Mouse (Mus musculus) liver, adult 2 months (tissue): ENCODE results near the gene Kif26b. TPM values are rescaled to one million over a fixed set of nuclear protein-coding genes. Genes with fewer than 3 reads are reported as not detected.

ENCODE experiments used
- DNase-seq: peaks from one replicate; pipeline ENCODE4 v3.0.0-alpha.2; 2011; ENCODE audit warnings: low read depth, low spot score; ENCODE audit errors: extremely low read depth
- H3K27ac ChIP-seq: fragments of 200-500 bp; replicated peaks from 2 replicates; pipeline ENCODE4 v1.5.1; 2012; ENCODE audit warnings: low read depth, mild to moderate bottlenecking, control low read depth, inconsistent platforms, low read length; ENCODE audit not compliant: insufficient read depth
- H3K27me3 ChIP-seq: fragments of 200-500 bp; 2 replicates; pipeline ENCODE4 v1.6.1; 2012; ENCODE audit warnings: mild to moderate bottlenecking, moderate library complexity, low read length, inconsistent platforms; ENCODE audit not compliant: control insufficient read depth, insufficient read depth
- H3K36me3 ChIP-seq: fragments of 200-500 bp; 2 replicates; pipeline ENCODE4 v1.6.1; 2012; ENCODE audit warnings: low read length, inconsistent platforms; ENCODE audit not compliant: control insufficient read depth, insufficient read depth
- H3K4me1 ChIP-seq: fragments of 200-500 bp; 2 replicates; pipeline ENCODE4 v1.6.1; 2011; ENCODE audit warnings: low read length; ENCODE audit not compliant: control insufficient read depth, insufficient read depth
- H3K4me3 ChIP-seq: fragments of 200-500 bp; 2 replicates; pipeline ENCODE4 v1.5.1; 2011; ENCODE audit warnings: low read depth, mild to moderate bottlenecking, control low read depth, low read length, moderate library complexity; ENCODE audit not compliant: insufficient read depth
- H3K79me2 ChIP-seq: fragments of 200-500 bp; 2 replicates; pipeline ENCODE4 v1.6.1; 2012; ENCODE audit warnings: inconsistent platforms, mild to moderate bottlenecking, low read length, moderate library complexity; ENCODE audit not compliant: control insufficient read depth, insufficient read depth
- H3K9ac ChIP-seq: fragments of 200-500 bp; 2 replicates; pipeline ENCODE4 v1.6.1; 2012; ENCODE audit warnings: low read depth, mild to moderate bottlenecking, control low read depth, inconsistent platforms, low read length
- CTCF ChIP-seq: fragments of 200-500 bp; IDR thresholded peaks from 2 replicates; pipeline ENCODE4 v1.5.1; 2011; ENCODE audit warnings: low read depth, low read length, control low read depth
- POLR2A ChIP-seq: fragments of 200-500 bp; IDR thresholded peaks from 2 replicates; pipeline ENCODE4 v1.6.1; 2011; ENCODE audit warnings: low read length, control low read depth; ENCODE audit not compliant: insufficient read depth; ENCODE audit errors: extremely low read depth
- WGBS: fragments of 180-500 bp; shearing (Covaris S2); methylation state at CpG from one replicate; pipeline ENCODE4 v1.1.7; 2018; 5-methylcytosine and 5-hydroxymethylcytosine counted together
- polyA plus RNA-seq: library from polyadenylated mRNA; depleted of rRNA; stranded (reverse); fragments of >200 nt; gene quantifications from 2 replicates; pipeline ENCODE4 v1.2.3, GENCODE M21; 2012; rRNA removed
- total RNA-seq: library from RNA; depleted of rRNA; stranded (reverse); fragments of >200 nt; gene quantifications from 2 replicates; pipeline ENCODE4 v1.2.3, GENCODE M21; 2014; rRNA removed

Gene Kif26b
- total and polyA plus RNA-seq, 2 experiments = 0.10 to 0.28 TPM

DNA sequence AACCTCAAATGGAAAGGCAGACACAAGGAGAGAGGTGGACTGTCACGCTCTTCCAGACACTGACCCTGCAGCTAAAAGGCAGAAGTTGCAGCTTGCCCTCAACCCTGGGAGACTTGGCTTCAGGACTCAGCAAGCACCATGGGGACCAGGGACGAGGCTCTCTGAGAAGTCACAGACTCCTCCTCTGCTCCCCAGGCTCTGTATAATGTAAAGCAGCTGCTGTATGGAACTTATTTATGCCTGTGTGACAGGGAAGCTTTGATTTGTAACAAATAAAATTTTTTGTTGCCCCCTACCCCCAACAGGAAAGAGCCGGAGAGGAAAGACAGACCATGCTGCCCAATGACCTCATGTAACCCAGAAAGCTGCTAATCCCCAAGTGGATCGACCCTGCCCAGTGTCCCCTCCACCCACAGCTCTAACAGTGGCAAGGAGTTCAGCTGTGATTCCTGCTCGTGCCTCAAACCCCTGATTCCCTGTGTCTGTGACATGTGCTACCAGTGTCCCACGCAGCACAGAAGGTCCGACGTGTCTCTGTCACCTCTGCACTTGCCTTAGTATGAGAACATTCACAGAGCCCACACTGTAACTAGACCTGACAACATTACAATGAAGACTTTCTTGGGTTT lies 449.8 kb downstream of the Kif26b start:
- H3K4me3 ChIP-seq = no peak overlapping the region
- no peaks in the 10 kb centered on the region for H3K36me3 ChIP-seq
- DNase-seq = no peak
- no peaks in the 10 kb centered on the region for H3K4me1 ChIP-seq
- H3K79me2 ChIP-seq = no peaks in the 10 kb centered on the region
- no peak for TF ChIP-seq POLR2A
- no peak for TF ChIP-seq CTCF
- no peaks in the 10 kb centered on the region for H3K27me3 ChIP-seq
- H3K9ac ChIP-seq = no peak overlapping the region
- H3K27ac ChIP-seq = no peak overlapping the region
- WGBS = 85% methylated on average over 8 of the region's 8 CpGs

DNA sequence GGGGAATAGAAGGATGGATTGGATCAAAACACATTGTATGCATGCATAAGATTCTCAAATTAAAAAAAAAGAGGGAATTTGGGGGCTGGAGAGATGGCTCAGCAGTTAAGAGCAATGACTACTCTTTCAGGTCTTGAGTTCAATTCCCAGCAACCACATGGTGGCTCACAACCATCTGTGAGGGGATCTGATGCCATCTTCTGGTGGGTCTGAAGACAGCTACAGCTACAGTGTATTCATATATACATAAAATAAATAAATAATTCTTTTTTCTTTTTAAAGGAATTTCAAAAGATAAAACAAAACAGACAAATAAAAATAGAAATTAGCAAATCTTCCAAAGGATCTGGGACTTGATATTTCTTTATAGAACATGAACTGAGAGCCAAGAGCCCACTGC lies 451.3 kb downstream of the Kif26b start:
- no peak overlapping the region for H3K4me3 ChIP-seq
- TF ChIP-seq POLR2A (no peak), CTCF (no peak)

DNA sequence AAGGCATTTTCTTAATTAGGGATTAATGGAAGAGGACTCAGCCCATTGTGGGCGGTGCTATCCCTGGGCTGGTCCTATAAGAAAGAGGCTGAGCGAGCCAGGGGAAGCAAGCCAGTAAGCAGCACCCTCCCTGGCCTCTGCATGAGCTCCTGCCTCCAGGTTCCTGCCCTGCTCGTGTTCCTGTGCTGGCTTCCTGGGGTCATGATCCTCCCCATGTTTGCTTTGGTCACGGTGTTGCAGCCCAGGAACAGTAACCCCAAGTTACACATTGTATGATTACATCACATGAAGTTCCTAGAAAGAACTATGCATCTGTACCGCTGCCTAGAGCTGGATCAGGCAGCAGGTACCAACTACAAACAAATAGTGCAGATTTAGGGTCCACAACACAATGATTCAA lies 452.7 kb downstream of the Kif26b start:
- 38% methylated on average over 5 of the region's 5 CpGs for WGBS
- DNase-seq = peak; percentile 86
- no peaks in the 10 kb centered on the region for H3K36me3 ChIP-seq
- H3K27me3 ChIP-seq = no peaks in the 10 kb centered on the region
- H3K27ac ChIP-seq = no peak overlapping the region
- no peaks in the 10 kb centered on the region for H3K79me2 ChIP-seq
- no peak overlapping the region for H3K4me3 ChIP-seq
- no peak for TF ChIP-seq POLR2A
- H3K9ac ChIP-seq = no peak overlapping the region
- H3K4me1 ChIP-seq = no peaks in the 10 kb centered on the region

More for the DNA sequence above, 451.3 kb downstream of the Kif26b start:
- H3K27me3 ChIP-seq = no peaks in the 10 kb centered on the region
- H3K79me2 ChIP-seq = no peaks in the 10 kb centered on the region
- no peaks in the 10 kb centered on the region for H3K36me3 ChIP-seq
- H3K27ac ChIP-seq = no peak overlapping the region
- H3K9ac ChIP-seq = no peak overlapping the region
- DNase-seq = no peak
- H3K4me1 ChIP-seq = no peaks in the 10 kb centered on the region

DNA sequence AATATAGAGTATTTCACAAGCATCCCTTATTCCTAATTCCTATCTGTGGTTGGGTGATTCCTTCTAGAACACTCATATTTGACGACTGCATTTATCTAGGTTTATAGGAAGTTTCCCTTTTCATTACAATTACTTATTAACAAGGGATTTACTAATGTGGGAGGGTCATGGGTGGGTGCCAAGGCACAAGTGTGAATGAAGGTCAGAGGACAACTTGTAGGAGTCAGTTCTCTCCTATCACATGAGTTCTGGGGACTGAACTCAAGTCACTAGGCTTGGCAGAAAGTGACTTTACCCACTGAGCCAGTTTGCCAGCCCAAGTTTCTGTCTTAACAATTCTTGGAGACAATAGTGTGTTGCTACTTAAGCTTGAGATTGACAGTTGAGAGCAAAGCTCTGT lies 459.3 kb downstream of the Kif26b start:
- WGBS = 9% methylated on average over 1 of the region's 1 CpGs
- H3K9ac ChIP-seq = no peak overlapping the region
- H3K27me3 ChIP-seq = no peaks in the 10 kb centered on the region
- H3K4me3 ChIP-seq = no peak overlapping the region
- peak; percentile 71 for DNase-seq
- no peaks in the 10 kb centered on the region for H3K79me2 ChIP-seq
- H3K27ac ChIP-seq = no peak overlapping the region
- H3K36me3 ChIP-seq = no peaks in the 10 kb centered on the region
- TF ChIP-seq CTCF (no peak), POLR2A (no peak)
- H3K4me1 ChIP-seq = peaks cover 1% of the 10 kb centered on the region; the same call in 1 of the 2 replicates

Other genes starting within 250 kb of the Kif26b start
- 25.2 and 29.3 TPM in 2 replicates for gene Cox20, start 210.0 kb upstream of the Kif26b start, total RNA-seq
- 12.8 and 19.6 TPM in 2 replicates for gene Cox20, start 210.0 kb upstream of the Kif26b start, polyA plus RNA-seq
- gene Hnrnpu, start 191.3 kb upstream of the Kif26b start, total RNA-seq = 137 and 162 TPM in 2 replicates
- 32.6 and 33.0 TPM in 2 replicates for gene Hnrnpu, start 191.3 kb upstream of the Kif26b start, polyA plus RNA-seq
- 2.0 and 2.2 TPM in 2 replicates for gene Efcab2, start 123.0 kb upstream of the Kif26b start, total RNA-seq
- gene Efcab2, start 123.0 kb upstream of the Kif26b start, polyA plus RNA-seq = 0.29 and 0.46 TPM in 2 replicates